Mouse (Mus musculus): ENCODE results near the gene Stk39.

DNA sequence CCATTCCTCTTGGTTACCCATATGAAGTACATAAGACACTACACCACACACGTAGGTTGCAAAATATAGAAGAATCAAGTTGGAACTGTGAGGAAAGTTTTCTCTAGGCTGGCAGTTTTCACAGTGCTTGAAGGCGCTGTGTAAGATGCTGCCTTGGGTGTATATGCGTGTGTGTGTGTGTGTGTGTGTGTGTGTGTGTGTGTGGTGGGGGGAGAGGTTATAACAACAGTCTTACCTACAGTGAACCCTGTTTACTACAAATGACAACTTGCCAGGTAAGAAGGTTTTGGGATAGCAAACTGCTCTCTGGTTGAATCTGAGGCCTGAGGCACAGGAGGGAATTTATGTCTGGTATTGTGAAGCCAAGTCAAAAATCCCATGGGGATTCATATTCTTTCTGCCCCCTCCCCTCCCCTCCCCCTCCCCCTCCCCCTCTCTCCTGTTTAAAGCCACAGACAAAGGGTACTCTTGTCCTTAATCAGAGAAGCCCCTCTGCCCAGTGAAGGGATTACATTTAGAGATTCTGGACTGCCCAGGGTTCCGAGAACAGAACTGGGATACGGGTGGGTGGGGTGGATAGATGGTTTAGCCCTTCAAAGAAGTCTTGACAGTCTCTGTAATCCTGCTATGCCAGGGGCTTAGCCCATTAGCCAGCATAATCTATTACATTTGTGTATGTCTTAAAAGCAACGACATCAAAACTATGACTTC lies 219.9 kb downstream of the Stk39 start:
- no peak for TF ChIP-seq CTCF (IDR thresholded peaks at IDR 0.05)
- no peak for TF ChIP-seq EP300 (IDR thresholded peaks at IDR 0.05)

Data from lung, postnatal 0 days (tissue).